ENCODE assay signal across 9 mouse cellular contexts in genomic region chr6:101278286-101278932, GRCm38 (mm10).
DNase-seq lines count a peak whose midpoint lies in the region; ATAC-seq and TF ChIP-seq lines count a peak whose summit lies in the region.
"Had no signal": no experiment of that assay in that cellular context is flagged by ENCODE, and none has a peak within 500 bp of the region (broad histone marks: within the 10 kb centered on the region; RNA-seq: fewer than 3 reads in every experiment).

No protein-coding gene starts in this region.

- peak; percentile 73 for DNase-seq in kidney, adult 2 months
- no peak for DNase-seq in kidney, adult 18-20 months
- peak; percentile 45 for DNase-seq in urinary bladder, postnatal 14 days (ENCODE audit: low spot score)
- DNase-seq in urinary bladder, postnatal 25 days (ENCODE audit: low spot score): no peak
- peak; percentile 45 for DNase-seq in heart, postnatal 10 days
- DNase-seq: thymus, adult 2 months had no signal

- no peaks in the 10 kb centered on the region for H3K36me3 ChIP-seq in kidney, adult 2 months (ENCODE audit: control insufficient read depth, insufficient read depth, low read length)
- no peaks in the 10 kb centered on the region for H3K36me3 ChIP-seq in forebrain, embryonic 13.5 days (ENCODE audit: poor library complexity, severe bottlenecking)

- no peak for ATAC-seq in CD4-positive, CD25-positive, alpha-beta regulatory T cell, adult 4 months
- ATAC-seq in forebrain, embryonic 13.5 days: no peak

- H3K4me2 ChIP-seq in forebrain, embryonic 13.5 days: no peak overlapping the region

- intact Hi-C loops in heart, postnatal 10 days (cut with DNase I): loop anchor here (5.0 kb wide), 1 partner anchor 49 kb away; no protein-coding TSS in a partner anchor

- no peak overlapping the region for H3K27ac ChIP-seq in kidney, adult 2 months (ENCODE audit: insufficient read depth, low read depth, low read length)
- no peak overlapping the region for H3K27ac ChIP-seq in forebrain, embryonic 13.5 days
- H3K27ac ChIP-seq: heart, adult 2 months had no signal

- no peaks in the 10 kb centered on the region for H3K9me3 ChIP-seq in forebrain, embryonic 13.5 days (replicated peaks)

- H3K9ac ChIP-seq in forebrain, embryonic 13.5 days: no peak overlapping the region

- H3K27me3 ChIP-seq in kidney, adult 2 months (replicated peaks; ENCODE audit: control insufficient read depth, insufficient read depth, low read length): no peaks in the 10 kb centered on the region
- H3K27me3 ChIP-seq in forebrain, embryonic 13.5 days: peaks cover 26% of the 10 kb centered on the region

- TF ChIP-seq CTCF in kidney, adult 2 months (conservative IDR thresholded peaks at IDR 0.05; ENCODE audit: insufficient read depth, insufficient read length, low read depth, low read length): no peak

- TF ChIP-seq POLR2A in kidney, adult 2 months (IDR thresholded peaks at IDR 0.05; ENCODE audit: low read depth, low read length): no peak

- H3K4me1 ChIP-seq in kidney, adult 2 months (ENCODE audit: control insufficient read depth, insufficient read depth, low read length): peaks cover 4% of the 10 kb centered on the region; the same call in 1 of the 2 replicates
- H3K4me1 ChIP-seq in forebrain, embryonic 13.5 days: peaks cover 31% of the 10 kb centered on the region

- WGBS in kidney, adult 2 months: 48% methylated on average over 13 of the region's 13 CpGs
- WGBS in forebrain, embryonic 13.5 days: 75% methylated on average over 13 of the region's 13 CpGs

- H3K4me3 ChIP-seq in kidney, adult 2 months (ENCODE audit: insufficient read depth, low read depth, low read length): no peak overlapping the region
- H3K4me3 ChIP-seq in forebrain, embryonic 13.5 days: no peak overlapping the region
- H3K4me3 ChIP-seq: heart, adult 2 months had no signal

Comparison
In these comparisons a context has a peak if more than half of its experiments do, and no peak if none do; other contexts are left out.
1. DNase-seq: peak in kidney, adult 2 months (single experiment), urinary bladder, postnatal 14 days (single experiment) and heart, postnatal 10 days (2 of 2); none in kidney, adult 18-20 months (single experiment) and urinary bladder, postnatal 25 days (single experiment).